Mouse (Mus musculus) embryonic facial prominence, embryonic 13.5 days (tissue): Measurements from ENCODE around the gene Odf3b. TPM values are rescaled to one million over a fixed set of nuclear protein-coding genes. Genes with fewer than 3 reads are reported as not detected.

Experiments used
- ATAC-seq: fragments of 200-750 bp; cut with Nextera tagmentation; 2 replicates; pipeline ENCODE4 v1.8.0; 2017; ENCODE audit warnings: low read depth; ENCODE audit not compliant: insufficient number of reproducible peaks, insufficient read depth, low FRiP score, low TSS enrichment
- H3K27ac ChIP-seq: fragments of 300-500 bp; sonication (generic); 2 replicates; pipeline ENCODE4 v1.5.1; 2015; ENCODE audit warnings: moderate library complexity, mild to moderate bottlenecking, inconsistent platforms
- H3K27me3 ChIP-seq: fragments of 300-500 bp; sonication (generic); 2 replicates; pipeline ENCODE4 v1.6.1; 2015; ENCODE audit warnings: mild to moderate bottlenecking, inconsistent platforms
- H3K36me3 ChIP-seq: fragments of 300-500 bp; sonication (generic); 2 replicates; pipeline ENCODE4 v1.6.1; 2015; ENCODE audit warnings: mild to moderate bottlenecking, inconsistent platforms
- H3K4me1 ChIP-seq: fragments of 300-500 bp; sonication (generic); 2 replicates; pipeline ENCODE4 v1.6.1; 2015; ENCODE audit warnings: inconsistent platforms
- H3K4me2 ChIP-seq: fragments of 300-500 bp; sonication (generic); 2 replicates; pipeline ENCODE4 v1.6.1; 2015; ENCODE audit warnings: moderate library complexity, mild to moderate bottlenecking, inconsistent platforms
- H3K4me3 ChIP-seq: fragments of 300-500 bp; sonication (generic); 2 replicates; pipeline ENCODE4 v1.5.1; 2015; ENCODE audit warnings: mild to moderate bottlenecking, inconsistent platforms
- H3K9ac ChIP-seq: fragments of 300-500 bp; sonication (generic); 2 replicates; pipeline ENCODE4 v1.6.1; 2015; ENCODE audit warnings: mild to moderate bottlenecking, inconsistent platforms
- H3K9me3 ChIP-seq: fragments of 300-500 bp; sonication (generic); 2 replicates; pipeline ENCODE4 v1.6.1; 2016; ENCODE audit warnings: inconsistent platforms
- WGBS: fragments of 180-500 bp; shearing (Covaris S2); methylation state at CpG from one replicate; pipeline ENCODE4 v1.1.7; 2015; ENCODE audit warnings: mixed read lengths; 5-methylcytosine and 5-hydroxymethylcytosine counted together
- polyA plus RNA-seq: library from polyadenylated mRNA; unstranded; fragments of >200 nt; fragmentation: Nextera tagmentation; extraction: Ambion mirVana; gene quantifications from 2 replicates; pipeline ENCODE4 v1.2.1, GENCODE M21; 2015

The Odf3b gene
- polyA plus RNA-seq, 1 experiment from 2014 or later = 0.93 TPM

DNA sequence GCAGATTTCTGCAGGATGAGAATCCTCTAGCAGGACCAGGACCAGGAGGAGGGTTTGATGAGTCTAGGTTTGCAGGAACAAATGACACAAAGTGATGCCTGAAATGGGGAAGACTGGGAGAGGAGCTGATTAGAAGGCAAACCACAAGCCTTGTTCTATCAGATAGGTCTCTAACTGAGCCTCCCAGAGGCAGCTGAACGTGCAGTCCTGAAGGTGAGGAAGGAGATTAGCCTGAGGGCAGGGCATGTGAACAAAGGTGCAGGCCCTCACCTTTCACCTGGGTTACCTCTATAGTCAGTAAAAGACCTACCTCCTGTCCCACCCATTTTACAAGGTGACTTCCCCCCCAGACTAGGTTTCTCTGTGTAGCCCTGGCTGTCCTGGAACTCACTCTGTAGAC is 20.6 kb upstream of the Odf3b start:
- 47% methylated on average over 1 of the region's 1 CpGs for WGBS
- Histone ChIP-seq H3K27me3 (no peaks in the 10 kb centered on the region), H3K9ac (no peak overlapping the region), H3K9me3 (no peaks in the 10 kb centered on the region), H3K4me3 (no peak overlapping the region), H3K36me3 (no peaks in the 10 kb centered on the region), H3K4me1 (no peaks in the 10 kb centered on the region), H3K27ac (no peak overlapping the region), H3K4me2 (no peak overlapping the region)
- ATAC-seq = no peak

DNA sequence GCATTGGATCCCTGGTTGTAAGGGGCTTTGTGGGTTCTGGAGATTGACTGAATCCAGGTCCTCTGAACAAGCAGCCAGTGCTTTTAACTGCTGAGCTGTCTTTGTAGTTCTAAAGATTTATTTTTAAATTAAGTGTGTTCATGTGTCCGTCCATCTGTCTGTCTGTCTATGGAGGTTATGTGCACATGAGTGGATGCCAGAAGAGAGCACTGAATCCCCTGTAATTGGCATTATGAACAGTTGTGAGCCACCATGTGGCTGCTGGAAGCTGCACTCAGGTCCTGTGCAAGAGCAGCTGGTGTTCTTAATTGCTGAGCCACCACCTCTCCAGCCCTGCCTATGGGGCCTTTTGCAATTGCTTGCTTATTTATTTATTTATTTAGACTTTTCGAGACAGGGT is 19.1 kb upstream of the Odf3b start:
- 84% methylated on average over 2 of the region's 2 CpGs for WGBS
- H3K9ac ChIP-seq = no peak overlapping the region
- H3K4me1 ChIP-seq = no peaks in the 10 kb centered on the region
- H3K36me3 ChIP-seq = no peaks in the 10 kb centered on the region
- no peaks in the 10 kb centered on the region for H3K9me3 ChIP-seq
- H3K4me3 ChIP-seq = no peak overlapping the region
- no peaks in the 10 kb centered on the region for H3K27me3 ChIP-seq
- H3K4me2 ChIP-seq = no peak overlapping the region
- no peak overlapping the region for H3K27ac ChIP-seq
- no peak for ATAC-seq

DNA sequence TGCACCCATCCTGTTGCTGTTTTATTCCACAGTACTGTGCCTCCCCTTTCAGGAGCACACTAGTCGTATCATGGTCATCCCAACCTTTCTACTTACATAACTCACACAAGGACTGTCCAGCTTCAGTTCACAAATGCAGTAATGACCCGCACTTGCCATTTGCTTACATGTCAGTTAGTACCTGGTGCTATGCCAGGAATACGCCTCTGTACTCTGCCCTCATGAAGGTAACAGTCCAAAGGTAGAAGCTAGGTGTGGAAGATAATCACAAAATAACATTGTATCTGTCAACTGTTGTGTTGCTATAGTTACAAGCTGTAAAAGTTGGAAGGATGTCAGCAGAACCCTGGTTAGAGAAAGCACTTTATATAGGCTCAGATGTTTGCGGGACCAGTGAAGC is 17.8 kb upstream of the Odf3b start:
- H3K4me2 ChIP-seq = no peak overlapping the region
- no peak for ATAC-seq
- no peaks in the 10 kb centered on the region for H3K4me1 ChIP-seq
- 87% methylated on average over 4 of the region's 4 CpGs for WGBS
- H3K4me3 ChIP-seq = no peak overlapping the region
- no peaks in the 10 kb centered on the region for H3K27me3 ChIP-seq
- H3K36me3 ChIP-seq = no peaks in the 10 kb centered on the region
- H3K27ac ChIP-seq = no peak overlapping the region
- no peaks in the 10 kb centered on the region for H3K9me3 ChIP-seq
- H3K9ac ChIP-seq = no peak overlapping the region

DNA sequence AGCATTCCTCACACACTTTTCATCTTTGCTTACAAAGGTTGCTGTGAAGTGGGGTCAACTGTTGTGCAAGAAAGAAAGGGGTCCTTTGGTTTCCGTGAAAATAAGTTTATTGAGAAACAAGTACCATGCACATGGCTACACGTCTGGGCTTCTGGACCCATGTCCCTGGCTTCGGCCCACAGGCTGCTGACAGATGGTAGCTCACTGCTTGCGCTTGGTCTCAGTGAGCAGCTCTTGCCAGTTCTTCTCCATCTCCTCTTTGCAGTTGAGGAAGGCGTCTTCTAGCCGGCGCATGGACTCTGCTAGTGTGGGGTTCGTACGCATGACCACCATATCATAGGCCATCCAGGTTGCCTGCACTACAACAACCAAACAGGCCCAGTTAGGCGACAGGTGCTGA is 11.0 kb upstream of the Odf3b start:
- no peaks in the 10 kb centered on the region for H3K36me3 ChIP-seq
- 90% methylated on average over 10 of the region's 10 CpGs for WGBS
- no peak for ATAC-seq
- H3K4me2 ChIP-seq = no peak overlapping the region
- H3K4me3 ChIP-seq = no peak overlapping the region
- H3K27me3 ChIP-seq = 0 out of 2 replicates have a peak, but pooled peaks cover 10% of the 10 kb centered on the region
- H3K9ac ChIP-seq = no peak overlapping the region
- H3K27ac ChIP-seq = no peak overlapping the region
- H3K9me3 ChIP-seq = no peaks in the 10 kb centered on the region
- no peaks in the 10 kb centered on the region for H3K4me1 ChIP-seq

DNA sequence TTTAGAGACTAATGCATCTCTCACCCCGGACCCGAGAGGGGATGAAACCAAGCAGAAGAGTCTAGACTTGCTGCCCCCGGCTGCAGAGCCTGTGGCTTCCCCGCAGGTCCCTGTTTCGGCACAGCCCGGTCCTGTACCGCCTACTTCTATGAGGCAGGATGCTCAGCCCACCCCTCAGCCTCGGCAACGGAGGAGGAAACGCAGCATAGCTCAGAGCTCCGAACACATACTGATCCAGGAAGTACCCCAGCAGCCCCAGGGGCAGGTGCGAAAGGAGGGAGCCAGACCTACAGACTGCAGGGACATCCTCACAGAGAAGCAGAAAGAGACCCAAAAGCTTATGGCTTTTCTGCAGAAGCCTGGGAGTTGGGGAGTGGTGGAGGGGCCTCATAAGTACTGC is 8.0 kb upstream of the Odf3b start:
- ATAC-seq = no peak
- Histone ChIP-seq H3K27ac (no peak overlapping the region), H3K4me3 (no peak overlapping the region), H3K36me3 (no peaks in the 10 kb centered on the region), H3K9ac (no peak overlapping the region), H3K4me2 (no peak overlapping the region), H3K4me1 (no peaks in the 10 kb centered on the region), H3K27me3 (peaks cover 17% of the 10 kb centered on the region; the same call in 1 of the 2 replicates), H3K9me3 (no peaks in the 10 kb centered on the region)
- WGBS = 36% methylated on average over 12 of the region's 12 CpGs

DNA sequence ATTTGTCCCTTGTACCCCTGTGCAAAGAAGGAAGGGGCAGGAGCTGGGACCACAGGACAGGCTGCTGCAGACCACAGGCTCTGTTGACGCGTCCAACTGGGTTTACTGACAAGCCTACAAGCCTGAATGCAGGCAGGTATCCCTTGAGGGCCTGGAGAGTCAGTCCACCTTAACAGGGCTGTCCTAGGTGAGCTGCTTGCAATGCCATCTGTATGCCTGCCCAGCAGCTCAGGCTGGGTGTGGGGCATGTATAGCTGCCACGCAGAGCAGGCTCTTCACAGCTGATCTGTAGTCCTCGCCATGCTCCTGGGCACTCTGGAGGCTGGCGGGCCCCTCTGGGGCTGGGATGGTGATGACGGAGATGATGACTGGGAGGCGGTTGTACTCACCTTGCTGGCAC is 5.5 kb upstream of the Odf3b start, which contains the start of gene Klhdc7b:
Klhdc7b (plus strand) TSS at position 301 of the 400 bp plus-strand sequence.
- no peak within 1 kb of the TSS for H3K9ac ChIP-seq
- 82% methylated on average over 7 of the region's 7 CpGs for WGBS
- H3K9me3 ChIP-seq = no peaks in the 10 kb centered on the region
- no peaks in the 10 kb centered on the region for H3K36me3 ChIP-seq
- peaks cover 33% of the 10 kb centered on the region for H3K27me3 ChIP-seq
- no peaks in the 10 kb centered on the region for H3K4me1 ChIP-seq
- H3K4me2 ChIP-seq = no peak within 1 kb of the TSS
- H3K4me3 ChIP-seq = no peak within 1 kb of the TSS
- ATAC-seq = no peak
- no peak within 1 kb of the TSS for H3K27ac ChIP-seq

DNA sequence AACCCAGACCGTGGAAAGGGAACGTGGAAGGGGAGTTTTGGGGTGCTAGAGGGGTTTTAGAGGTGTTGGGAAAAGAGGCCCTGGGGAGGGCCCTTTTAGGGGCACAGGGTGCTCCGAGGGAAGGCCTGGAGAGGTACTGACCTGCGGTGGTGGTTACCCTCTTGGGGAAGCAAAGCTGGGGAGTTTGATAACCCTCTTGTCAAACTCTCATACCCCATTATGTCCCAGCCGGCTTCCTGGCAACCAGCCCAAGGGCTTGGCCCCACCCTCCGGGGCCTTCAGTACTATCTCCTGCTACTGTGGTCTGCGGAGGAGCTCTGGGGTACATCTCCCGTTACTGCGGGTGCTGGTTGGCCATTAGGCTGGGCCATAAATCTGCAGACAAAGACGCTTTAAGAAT is 347 bp upstream of the Odf3b start:
- no peak overlapping the region for H3K27ac ChIP-seq
- ATAC-seq = no peak
- peaks cover 28% of the 10 kb centered on the region for H3K4me1 ChIP-seq
- WGBS = 11% methylated on average over 10 of the region's 10 CpGs
- H3K9ac ChIP-seq = peak overlapping the region; percentile 61; the same call in 1 of the 2 replicates
- H3K27me3 ChIP-seq = peaks cover 65% of the 10 kb centered on the region
- H3K4me3 ChIP-seq = peak overlapping the region; percentile 43
- no peaks in the 10 kb centered on the region for H3K9me3 ChIP-seq
- no peaks in the 10 kb centered on the region for H3K36me3 ChIP-seq
- H3K4me2 ChIP-seq = peak overlapping the region; percentile 72

DNA sequence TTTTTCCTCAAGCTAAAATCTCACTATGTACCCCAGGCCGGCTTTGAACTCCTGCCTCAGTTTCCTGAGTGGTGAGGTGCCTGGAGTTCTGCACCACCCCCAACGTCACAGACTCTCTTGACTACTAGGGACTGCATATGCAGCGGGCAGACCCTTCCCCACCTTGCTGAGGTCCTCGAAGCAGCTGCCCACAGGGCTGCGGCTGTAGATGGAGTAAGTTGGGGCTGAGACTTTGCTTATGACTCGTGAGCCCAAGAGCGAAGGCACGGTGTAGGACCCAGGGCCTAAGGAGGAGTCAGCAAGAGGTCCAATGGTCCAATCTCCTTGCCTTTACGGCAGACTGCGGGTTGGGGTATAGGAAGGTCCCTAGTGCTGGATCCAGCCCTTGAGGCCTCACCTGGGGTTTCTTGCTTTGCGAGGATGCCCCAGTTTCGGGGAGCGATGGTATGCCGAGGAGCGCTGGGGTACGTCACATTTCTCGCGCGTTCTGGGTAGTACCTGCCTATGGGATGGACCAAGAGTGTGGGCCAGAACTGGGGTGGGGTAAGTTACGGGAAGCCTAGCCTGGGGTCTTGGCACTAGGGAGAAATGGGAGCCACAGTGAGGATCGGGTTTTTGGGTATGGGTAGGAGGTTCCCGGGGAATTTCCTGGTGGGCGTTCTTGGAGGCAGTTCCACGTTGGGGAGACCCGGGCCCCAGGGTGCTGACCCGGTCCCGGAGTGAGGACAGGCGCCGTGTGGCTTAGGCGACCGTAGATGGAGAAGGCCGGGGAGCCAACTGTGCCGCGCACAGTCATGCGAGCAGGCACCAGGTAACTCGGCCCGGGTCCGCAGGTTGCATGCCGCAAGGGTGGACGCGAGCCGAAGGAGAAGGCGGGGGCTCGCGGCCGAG is 899 bp downstream of the Odf3b start:
- Histone ChIP-seq H3K9me3 (no peaks in the 10 kb centered on the region), H3K36me3 (no peaks in the 10 kb centered on the region), H3K4me2 (peak overlapping the region; percentile 72), H3K27ac (no peak overlapping the region), H3K4me1 (peaks cover 35% of the 10 kb centered on the region), H3K27me3 (peaks cover 65% of the 10 kb centered on the region), H3K4me3 (peak overlapping the region; percentile 43), H3K9ac (peak overlapping the region; percentile 61)
- ATAC-seq = no peak
- 9% methylated on average over 46 of the region's 46 CpGs for WGBS

DNA sequence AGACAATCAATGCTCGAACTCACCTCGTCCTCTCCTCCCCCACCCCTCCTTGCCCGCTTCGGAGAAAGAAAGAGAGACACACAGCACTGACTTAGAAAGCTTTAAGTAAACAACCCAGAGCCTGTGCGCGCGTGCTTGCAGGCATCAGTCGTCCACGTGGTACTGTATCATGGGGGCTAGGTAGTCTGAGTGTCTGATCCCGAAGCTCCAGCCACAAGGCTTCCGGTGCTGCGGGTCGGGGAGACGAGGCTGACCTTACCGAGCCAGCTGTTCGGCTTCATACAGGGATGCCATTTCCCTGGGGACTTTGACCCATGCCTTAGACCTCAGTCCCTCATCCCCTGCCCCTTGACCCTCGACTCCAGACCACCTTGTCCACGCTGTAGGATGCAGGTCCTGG is 1.7 kb downstream of the Odf3b start:
- H3K9me3 ChIP-seq = no peaks in the 10 kb centered on the region
- H3K9ac ChIP-seq = peak overlapping the region; percentile 22; the same call in 1 of the 2 replicates
- no peak for ATAC-seq
- H3K4me2 ChIP-seq = peak overlapping the region; percentile 72
- peaks cover 60% of the 10 kb centered on the region for H3K27me3 ChIP-seq
- 2% methylated on average over 18 of the region's 18 CpGs for WGBS
- no peak overlapping the region for H3K27ac ChIP-seq
- peak overlapping the region; percentile 16 for H3K4me3 ChIP-seq
- H3K36me3 ChIP-seq = peaks cover 5% of the 10 kb centered on the region
- peaks cover 43% of the 10 kb centered on the region for H3K4me1 ChIP-seq

DNA sequence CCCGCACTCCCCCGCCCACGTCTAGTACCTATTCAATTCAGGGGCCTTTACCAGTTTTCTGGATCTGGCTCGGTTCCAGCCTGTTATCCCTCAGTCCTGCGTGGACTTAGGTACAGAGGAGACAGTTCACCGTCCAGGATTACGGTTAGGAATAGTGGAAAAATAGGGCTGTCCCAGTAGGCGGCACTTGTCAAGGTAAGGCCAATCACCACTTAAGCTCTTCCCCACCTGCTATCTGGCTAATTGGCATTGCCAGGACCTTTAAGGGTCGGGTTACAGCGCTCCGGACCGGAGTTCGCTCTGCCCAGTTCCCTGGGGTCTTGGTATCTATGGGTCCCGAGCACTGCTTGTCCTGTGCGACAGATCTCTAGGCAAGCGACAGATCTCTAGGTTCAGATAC is 2.1 kb downstream of the Odf3b start, which contains the start of gene Tymp:
Tymp (minus strand) TSS at position 83 of the 400 bp plus-strand sequence.
- H3K9me3 ChIP-seq = no peaks in the 10 kb centered on the region
- H3K27ac ChIP-seq = no peak within 1 kb of the TSS
- 14% methylated on average over 16 of the region's 16 CpGs for WGBS
- ATAC-seq = no peak
- H3K4me1 ChIP-seq = peaks cover 44% of the 10 kb centered on the region
- peak within 1 kb of the TSS; percentile 22; the same call in 1 of the 2 replicates for H3K9ac ChIP-seq
- peaks cover 9% of the 10 kb centered on the region for H3K36me3 ChIP-seq
- peak within 1 kb of the TSS; percentile 16 for H3K4me3 ChIP-seq
- H3K4me2 ChIP-seq = peak within 1 kb of the TSS; percentile 72
- peaks cover 57% of the 10 kb centered on the region for H3K27me3 ChIP-seq

DNA sequence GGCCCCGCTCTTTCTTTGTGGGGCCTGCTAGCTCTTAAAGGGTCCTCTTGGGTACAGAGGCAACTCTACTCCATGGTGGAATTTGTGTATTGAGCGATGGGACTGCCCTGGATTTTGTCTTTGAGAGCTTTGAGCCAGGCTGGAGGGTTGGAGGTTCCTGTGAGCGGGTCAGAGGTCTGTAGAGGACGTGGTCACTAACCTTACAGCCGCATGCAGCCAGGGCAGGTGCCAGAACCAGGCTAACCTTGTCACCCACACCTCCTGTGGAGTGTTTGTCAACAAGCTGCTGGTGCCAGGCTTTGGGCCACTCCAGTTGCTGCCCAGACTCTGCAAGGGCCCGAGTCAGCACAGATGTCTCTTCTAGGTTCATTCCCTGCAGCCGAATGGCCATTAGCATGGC is 3.0 kb downstream of the Odf3b start:
- no peak overlapping the region for H3K27ac ChIP-seq
- no peak for ATAC-seq
- no peak overlapping the region for H3K9ac ChIP-seq
- 85% methylated on average over 7 of the region's 7 CpGs for whole genome bisulfite sequencing
- H3K36me3 ChIP-seq = peaks cover 18% of the 10 kb centered on the region
- H3K4me1 ChIP-seq = peaks cover 44% of the 10 kb centered on the region
- H3K27me3 ChIP-seq = peaks cover 52% of the 10 kb centered on the region
- no peak overlapping the region for H3K4me3 ChIP-seq
- no peak overlapping the region for H3K4me2 ChIP-seq
- no peaks in the 10 kb centered on the region for H3K9me3 ChIP-seq
